Mouse (Mus musculus): ENCODE results near the gene Nelfa. TPM values are rescaled to one million over a fixed set of nuclear protein-coding genes. Genes with fewer than 3 reads are reported as not detected.

Nelfa gene
- polyA plus RNA-seq, 1 experiment from 2014 or later = 56.5 TPM

DNA sequence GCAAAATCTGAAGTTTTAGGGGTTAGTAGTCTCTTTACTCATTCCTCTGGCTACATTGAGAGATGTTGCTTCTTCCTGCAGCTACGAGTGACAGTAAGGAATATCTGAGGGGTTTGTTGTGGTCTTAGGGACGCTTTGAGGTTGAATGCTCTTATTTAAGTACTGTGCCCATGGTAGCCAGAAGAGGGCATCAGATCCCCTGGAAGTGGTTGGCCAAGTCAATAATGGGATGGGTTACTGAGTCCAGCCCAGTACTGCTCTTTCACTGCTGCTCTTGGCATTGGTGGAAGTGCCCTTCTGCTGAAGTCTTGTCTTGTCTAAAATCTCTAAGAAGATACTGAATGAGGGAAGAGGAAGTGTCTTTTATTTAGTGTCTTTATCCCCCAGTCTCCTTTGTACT, 82.2 kb downstream of the Nelfa start:
- Histone ChIP-seq H3K4me1 (no peaks in the 10 kb centered on the region), H3K4me3 (no peak overlapping the region), H3K27ac (no peak overlapping the region), H3K9me3 (replicated peaks) (no peaks in the 10 kb centered on the region), H3K9ac (no peak overlapping the region), H3K4me2 (replicated peaks) (no peak overlapping the region), H3K36me3 (peaks cover 53% of the 10 kb centered on the region), H3K27me3 (no peaks in the 10 kb centered on the region)
- WGBS = 83% methylated on average over 2 of the region's 2 CpGs
- ATAC-seq (ENCODE audit: low FRiP score) = no peak

DNA sequence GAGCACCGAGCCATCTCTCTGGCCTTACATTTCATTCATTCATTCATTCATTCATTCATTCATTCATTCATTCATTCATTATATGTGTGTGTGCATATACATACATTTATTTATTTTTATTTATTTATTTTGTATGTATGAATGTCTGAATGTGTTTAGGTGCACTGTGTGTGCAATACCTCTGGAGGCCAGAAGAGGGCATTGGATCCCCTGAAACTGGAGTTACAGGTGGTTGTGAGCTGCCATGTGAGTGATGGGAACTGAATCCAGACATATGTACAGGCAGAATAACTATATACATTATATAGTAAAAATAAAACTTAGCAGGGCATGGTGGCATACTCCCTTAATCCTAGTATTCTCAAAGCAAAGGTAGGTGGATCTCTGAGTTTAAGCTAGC, 83.1 kb downstream of the Nelfa start:
- H3K27ac ChIP-seq = no peak overlapping the region
- no peak overlapping the region for H3K9ac ChIP-seq
- H3K27me3 ChIP-seq = no peaks in the 10 kb centered on the region
- H3K4me3 ChIP-seq = no peak overlapping the region
- H3K36me3 ChIP-seq = peaks cover 47% of the 10 kb centered on the region
- ATAC-seq (ENCODE audit: low FRiP score) = no peak
- H3K9me3 ChIP-seq (replicated peaks) = no peaks in the 10 kb centered on the region
- no peaks in the 10 kb centered on the region for H3K4me1 ChIP-seq
- WGBS = 95% methylated on average over 1 of the region's 1 CpGs
- no peak overlapping the region for H3K4me2 ChIP-seq (replicated peaks)

DNA sequence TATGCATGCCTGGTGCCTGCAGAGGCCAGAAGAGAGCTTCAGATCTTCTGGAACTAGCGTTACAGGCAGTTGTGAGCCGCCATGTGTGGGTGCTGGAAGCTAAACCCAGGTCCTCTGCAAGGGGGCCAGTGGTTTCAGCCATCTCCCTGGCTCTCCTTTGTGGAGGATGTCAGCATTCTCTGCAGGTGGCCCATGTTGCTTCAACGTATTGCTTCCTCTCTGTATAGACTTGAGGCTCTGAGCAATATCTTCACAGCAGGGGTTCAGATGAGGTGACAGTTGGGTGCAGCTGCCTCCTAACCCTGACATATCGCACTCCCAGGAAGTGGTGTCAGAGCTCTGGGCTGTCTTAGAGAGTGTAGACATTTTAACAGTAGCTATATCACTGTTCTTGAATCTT, 84.7 kb downstream of the Nelfa start:
- no peak overlapping the region for H3K4me2 ChIP-seq (replicated peaks)
- H3K27me3 ChIP-seq = no peaks in the 10 kb centered on the region
- H3K4me1 ChIP-seq = no peaks in the 10 kb centered on the region
- H3K9ac ChIP-seq = no peak overlapping the region
- no peak overlapping the region for H3K27ac ChIP-seq
- no peak for ATAC-seq (ENCODE audit: low FRiP score)
- 91% methylated on average over 4 of the region's 4 CpGs for WGBS
- H3K36me3 ChIP-seq = peaks cover 43% of the 10 kb centered on the region
- H3K9me3 ChIP-seq (replicated peaks) = no peaks in the 10 kb centered on the region
- no peak overlapping the region for H3K4me3 ChIP-seq

Small RNA genes within 50 kb of the gene (microRNA-seq; reads per million reads assigned to microRNA genes)
- not detected for gene Mir7024

Other genes with a start within 250 kb of the Nelfa start
- gene Fgfr3, start 214.7 kb downstream of the Nelfa start, polyA plus RNA-seq (2016; fragmentation: Nextera tagmentation; extraction: Ambion mirVana) = 63.6 and 68.4 TPM in 2 replicates
- gene Letm1, start 153.6 kb downstream of the Nelfa start, polyA plus RNA-seq (2016; fragmentation: Nextera tagmentation; extraction: Ambion mirVana) = 57.3 and 58.0 TPM in 2 replicates
- 98.9 and 104 TPM in 2 replicates for gene Nsd2, start 115.7 kb downstream of the Nelfa start, polyA plus RNA-seq (2016; fragmentation: Nextera tagmentation; extraction: Ambion mirVana)
- gene Gm1673, start 47.0 kb upstream of the Nelfa start, polyA plus RNA-seq (2016; fragmentation: Nextera tagmentation; extraction: Ambion mirVana) = 377 and 404 TPM in 2 replicates
- gene Nat8l, start 59.6 kb upstream of the Nelfa start, polyA plus RNA-seq (2016; fragmentation: Nextera tagmentation; extraction: Ambion mirVana) = 2.8 and 3.1 TPM in 2 replicates
- gene Poln, start 233.0 kb upstream of the Nelfa start, polyA plus RNA-seq (2016; fragmentation: Nextera tagmentation; extraction: Ambion mirVana) = 0.41 and 0.51 TPM in 2 replicates
- gene Haus3, start 233.1 kb upstream of the Nelfa start, polyA plus RNA-seq (2016; fragmentation: Nextera tagmentation; extraction: Ambion mirVana) = 33.5 and 33.8 TPM in 2 replicates

All from hindbrain, embryonic 12.5 days (tissue).